Mouse (Mus musculus): ENCODE data around the gene Rassf2.

Rassf2 gene

GRCm38 (mm10) chr2:132029646-132030417 is at the start of gene Rassf2:
TSS of gene Rassf2 (minus strand) at chr2:132030258.
- ChIA-PET CTCF (interaction anchor here (0.5 to 2.7 kb wide), 25 partner anchors 11 to 914 kb away, joined by 3 to 10 read pairs (median 3); no protein-coding TSS in a partner anchor), POLR2A (interaction anchor here (0.6 to 5.4 kb wide), 91 partner anchors 8 to 858 kb away, joined by 3 to 51 read pairs (median 4); partner anchors contain the start of genes Cds2 (in 2 of the 4), Pcna (in 1 of the 4), Prn (in 1 of the 4) and Prnd (in 1 of the 4))

DNA sequence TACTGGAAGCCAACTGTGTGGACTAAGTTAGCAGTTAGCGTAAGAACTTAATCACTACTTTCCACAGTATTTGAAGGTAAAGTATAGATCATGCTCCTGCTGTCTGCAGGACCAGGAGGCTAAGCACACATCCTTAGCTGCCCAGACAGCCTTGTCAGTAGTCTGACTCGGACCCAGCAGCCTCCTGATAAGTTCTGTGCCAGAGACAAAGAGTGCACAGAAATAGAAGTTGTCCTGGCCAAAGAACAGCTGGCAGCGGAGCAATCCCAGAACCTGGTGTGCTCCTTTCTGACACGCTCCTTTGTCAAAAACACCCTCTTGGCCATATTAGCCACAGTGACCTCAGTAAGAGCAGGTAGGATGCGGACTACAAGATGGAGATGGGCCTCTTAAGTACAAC is 49.1 kb upstream of the Rassf2 start:
- ChIA-PET POLR2A (interaction anchor here in 1 of 4 experiments (3.3 kb wide), 1 partner anchor 49 kb away, joined by 10 read pairs; the partner anchor contains the start of gene Rassf2), CTCF (no interaction called here)

DNA sequence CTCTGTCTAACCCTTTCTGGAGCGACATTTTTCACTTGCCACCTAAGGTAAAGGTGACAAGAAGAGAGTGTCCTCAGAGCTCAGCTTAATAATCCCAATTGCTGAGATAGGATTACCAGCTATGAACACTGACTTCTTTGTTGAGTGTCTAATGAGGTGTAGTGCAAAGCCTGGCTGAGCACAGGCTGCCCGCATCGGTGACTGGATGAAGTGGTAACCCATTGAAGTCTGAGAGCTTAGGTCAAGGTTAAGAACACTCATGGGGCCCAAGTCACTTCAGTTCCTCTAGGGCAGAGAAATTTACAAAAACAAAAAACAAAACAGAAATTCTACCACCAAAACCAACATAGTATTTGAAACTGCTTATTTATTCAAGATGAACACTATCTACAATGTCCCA is 43.0 kb upstream of the Rassf2 start:
- POLR2A ChIA-PET, result interaction anchor here in 2 of 4 experiments (1.0 to 2.5 kb wide), 3 partner anchors 9 to 11 kb away, joined by 4 to 7 read pairs (median 5); no protein-coding TSS in a partner anchor
- CTCF ChIA-PET, result no interaction called here

GRCm38 (mm10) chr2:132069985-132070735 is 40.1 kb upstream of the Rassf2 start:
- CTCF ChIA-PET, result interaction anchor here in 2 of 4 experiments (0.6 to 1.5 kb wide), 4 partner anchors 88 to 246 kb away, joined by 3 to 6 read pairs (median 3); no protein-coding TSS in a partner anchor
- POLR2A ChIA-PET, result interaction anchor here in 3 of 4 experiments (0.6 to 2.1 kb wide), 12 partner anchors 10 to 200 kb away, joined by 3 to 12 read pairs (median 3); partner anchors contain the start of gene Rassf2 (in 2 of the 3)

- CTCF ChIA-PET, result interaction anchor here in 1 of 4 experiments (0.9 to 1.1 kb wide), 2 partner anchors 35 to 70 kb away, joined by 3 read pairs; no protein-coding TSS in a partner anchor
- POLR2A ChIA-PET, result interaction anchor here in 3 of 4 experiments (0.6 to 2.4 kb wide), 9 partner anchors 8 to 218 kb away, joined by 3 to 7 read pairs (median 5); no protein-coding TSS in a partner anchor
Measured at GRCm38 (mm10) chr2:132064185-132064831, 34.2 kb upstream of the Rassf2 start.

- POLR2A ChIA-PET, result interaction anchor here in 3 of 4 experiments (0.6 to 2.4 kb wide), 9 partner anchors 8 to 219 kb away, joined by 3 to 7 read pairs (median 5); no protein-coding TSS in a partner anchor
Measured at GRCm38 (mm10) chr2:132063776-132064175, 33.7 kb upstream of the Rassf2 start.

GRCm38 (mm10) chr2:132061884-132062283 is 31.8 kb upstream of the Rassf2 start:
- ChIA-PET CTCF (no interaction called here), POLR2A (interaction anchor here in 3 of 4 experiments (0.7 to 1.7 kb wide), 6 partner anchors 9 to 32 kb away, joined by 3 to 7 read pairs (median 3); no protein-coding TSS in a partner anchor)

More at GRCm38 (mm10) chr2:132063776-132064175, 33.7 kb upstream of the Rassf2 start:
- CTCF ChIA-PET, result interaction anchor here in 1 of 4 experiments (0.9 to 1.1 kb wide), 2 partner anchors 35 to 69 kb away, joined by 3 read pairs; no protein-coding TSS in a partner anchor

- ChIA-PET CTCF (no interaction called here), POLR2A (interaction anchor here in 3 of 4 experiments (0.5 to 2.6 kb wide), 15 partner anchors 8 to 503 kb away, joined by 3 to 10 read pairs (median 3); partner anchors contain the start of gene Rassf2 (in 1 of the 3))
Measured at GRCm38 (mm10) chr2:132059919-132060318, 29.9 kb upstream of the Rassf2 start.

- ChIA-PET CTCF (no interaction called here), POLR2A (interaction anchor here in 1 of 4 experiments (1.9 kb wide), 1 partner anchor 30 kb away, joined by 4 read pairs; no protein-coding TSS in a partner anchor)
Measured at GRCm38 (mm10) chr2:132055349-132055753, 25.3 kb upstream of the Rassf2 start.

- CTCF ChIA-PET, result interaction anchor here in 2 of 4 experiments (0.9 to 1.0 kb wide), 2 partner anchors 82 to 233 kb away, joined by 3 read pairs; no protein-coding TSS in a partner anchor
- POLR2A ChIA-PET, result interaction anchor here in 1 of 4 experiments (1.0 to 2.1 kb wide), 2 partner anchors 9 to 11 kb away, joined by 3 to 8 read pairs; no protein-coding TSS in a partner anchor
Measured at GRCm38 (mm10) chr2:132053824-132054223, 23.8 kb upstream of the Rassf2 start.

GRCm38 (mm10) chr2:132051798-132052197 is 21.7 kb upstream of the Rassf2 start:
- POLR2A ChIA-PET, result interaction anchor here in 3 of 4 experiments (0.9 to 2.1 kb wide), 10 partner anchors 9 to 201 kb away, joined by 3 to 7 read pairs (median 4); partner anchors contain the start of genes Pcna (in 1 of the 3), Prn (in 1 of the 3), Prnp (in 1 of the 3) and Rassf2 (in 1 of the 3)
- CTCF ChIA-PET, result interaction anchor here in 1 of 4 experiments (0.5 kb wide), 1 partner anchor 66 kb away, joined by 7 read pairs; no protein-coding TSS in a partner anchor

GRCm38 (mm10) chr2:132049921-132050320 is 19.9 kb upstream of the Rassf2 start:
- POLR2A ChIA-PET, result interaction anchor here in 1 of 4 experiments (0.6 to 1.6 kb wide), 4 partner anchors 20 to 406 kb away, joined by 3 to 5 read pairs (median 4); no protein-coding TSS in a partner anchor
- CTCF ChIA-PET, result no interaction called here

GRCm38 (mm10) chr2:132049491-132049890 is 19.4 kb upstream of the Rassf2 start:
- CTCF ChIA-PET, result no interaction called here

DNA sequence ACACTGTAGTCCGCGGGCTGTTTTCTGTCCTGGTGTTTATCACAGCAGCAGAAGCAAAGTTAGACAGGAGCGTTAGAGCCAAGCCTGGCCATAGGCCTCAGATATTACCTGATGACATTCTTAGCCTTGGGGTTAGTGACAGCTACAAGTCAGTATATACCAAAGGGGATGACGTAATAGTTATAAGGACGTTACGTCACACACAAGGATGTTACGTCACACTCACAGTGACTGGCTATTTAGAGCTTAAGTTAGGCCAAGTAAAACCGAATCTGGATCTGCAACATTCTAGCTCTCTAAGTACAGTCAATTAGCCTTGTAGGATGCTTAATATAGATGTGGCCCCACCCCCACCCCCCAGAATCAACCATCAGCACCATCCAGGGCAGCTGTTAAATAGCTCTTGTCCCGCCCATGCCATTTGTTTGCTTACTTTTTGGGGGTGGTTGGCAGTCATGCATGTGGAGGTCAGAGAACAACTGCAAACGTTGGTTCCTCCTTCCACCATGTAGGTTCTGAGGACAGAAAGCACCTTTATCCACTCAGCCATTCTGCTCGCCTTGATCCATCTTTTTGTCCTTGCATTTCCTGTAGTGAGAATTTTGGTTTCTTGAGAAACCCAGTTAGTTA is 18.2 kb upstream of the Rassf2 start:
- ChIA-PET POLR2A (interaction anchor here in 2 of 4 experiments (0.6 to 1.7 kb wide), 7 partner anchors 12 to 232 kb away, joined by 3 to 7 read pairs (median 3); partner anchors contain the start of gene Rassf2 (in 1 of the 2)), CTCF (interaction anchor here in 1 of 4 experiments (0.6 kb wide), 1 partner anchor 131 kb away, joined by 3 read pairs; no protein-coding TSS in a partner anchor)

More at GRCm38 (mm10) chr2:132049491-132049890, 19.4 kb upstream of the Rassf2 start:
- POLR2A ChIA-PET, result interaction anchor here in 1 of 4 experiments (0.6 to 1.6 kb wide), 3 partner anchors 20 to 406 kb away, joined by 3 to 5 read pairs (median 4); no protein-coding TSS in a partner anchor

DNA sequence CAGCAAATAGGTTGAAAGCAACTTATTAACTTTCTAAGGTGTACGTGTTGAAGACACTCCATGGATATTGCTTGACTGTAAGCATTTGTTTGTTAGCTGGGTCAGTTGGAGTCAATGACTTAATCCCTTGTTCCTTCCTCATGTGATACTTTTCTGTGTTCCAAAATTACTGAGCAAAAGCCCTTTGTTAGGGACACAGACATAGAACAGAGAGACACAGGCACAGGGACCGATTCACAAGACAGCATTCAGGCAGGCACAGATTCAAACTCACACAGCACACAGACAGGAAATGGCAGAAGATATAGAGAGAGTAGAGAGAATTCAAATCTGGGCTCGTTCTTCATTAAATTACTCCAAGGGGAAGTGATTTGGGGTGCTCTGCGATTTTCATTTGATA is 17.3 kb upstream of the Rassf2 start:
- POLR2A ChIA-PET, result interaction anchor here in 1 of 4 experiments (0.7 to 1.7 kb wide), 3 partner anchors 13 to 162 kb away, joined by 3 to 4 read pairs (median 4); no protein-coding TSS in a partner anchor
- CTCF ChIA-PET, result interaction anchor here in 1 of 4 experiments (0.6 kb wide), 2 partner anchors 1026 to 1129 kb away, joined by 3 read pairs; no protein-coding TSS in a partner anchor

DNA sequence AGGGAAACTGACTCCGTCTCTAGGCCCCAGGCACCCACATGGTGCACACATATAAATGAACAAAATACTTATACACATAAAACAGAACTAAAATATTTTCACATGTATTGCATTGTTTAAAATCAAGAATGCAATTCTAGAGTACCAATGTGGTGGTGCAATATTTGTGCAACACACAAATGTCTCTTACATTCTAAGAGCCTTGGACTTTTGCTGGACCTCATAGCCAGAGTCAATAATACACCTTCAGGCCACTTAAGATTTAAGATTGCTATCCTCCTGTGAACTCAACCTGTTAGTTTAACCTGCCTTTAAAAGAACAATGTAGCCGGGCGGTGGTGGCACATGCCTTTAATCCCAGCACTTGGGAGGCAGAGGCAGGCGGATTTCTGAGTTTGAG is 16.6 kb upstream of the Rassf2 start:
- CTCF ChIA-PET, result no interaction called here
- POLR2A ChIA-PET, result interaction anchor here in 1 of 4 experiments (1.7 to 4.8 kb wide), 2 partner anchors 17 to 61 kb away, joined by 4 to 50 read pairs; partner anchors contain the start of gene Rassf2
